Mouse (Mus musculus) layer of hippocampus, adult 11-12 months (tissue): ENCODE results near the gene Slc25a30.
"Not testable (repeated sequence)": the region's sequence is repeated elsewhere in the genome, so short reads cannot be mapped to it uniquely, and the experiment has no call there.

Experiments used
- DNase-seq: peaks from one replicate; pipeline ENCODE4 v3.0.0; 2022; ENCODE audit warnings: low spot score

Gene Slc25a30

DNA sequence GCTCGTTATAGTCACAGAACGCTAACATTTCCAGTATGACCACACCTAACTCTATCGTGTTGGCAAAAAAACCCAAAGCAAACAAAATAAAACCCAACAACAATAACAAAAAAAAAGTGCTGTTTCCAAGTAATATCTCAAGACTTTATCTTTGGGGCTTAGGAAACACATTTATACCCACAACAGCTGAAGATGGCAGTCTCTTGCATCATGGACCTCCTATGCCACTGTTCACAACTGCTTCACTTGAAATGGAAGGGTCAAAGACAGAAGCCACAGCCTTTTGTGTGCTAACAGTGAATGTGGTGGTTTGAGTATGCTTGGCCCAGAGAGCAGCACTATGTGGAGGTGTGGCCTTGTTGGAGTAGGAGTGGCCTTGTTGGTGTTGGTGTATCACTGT is 4.5 kb upstream of the Slc25a30 start:
- no peak for DNase-seq

DNA sequence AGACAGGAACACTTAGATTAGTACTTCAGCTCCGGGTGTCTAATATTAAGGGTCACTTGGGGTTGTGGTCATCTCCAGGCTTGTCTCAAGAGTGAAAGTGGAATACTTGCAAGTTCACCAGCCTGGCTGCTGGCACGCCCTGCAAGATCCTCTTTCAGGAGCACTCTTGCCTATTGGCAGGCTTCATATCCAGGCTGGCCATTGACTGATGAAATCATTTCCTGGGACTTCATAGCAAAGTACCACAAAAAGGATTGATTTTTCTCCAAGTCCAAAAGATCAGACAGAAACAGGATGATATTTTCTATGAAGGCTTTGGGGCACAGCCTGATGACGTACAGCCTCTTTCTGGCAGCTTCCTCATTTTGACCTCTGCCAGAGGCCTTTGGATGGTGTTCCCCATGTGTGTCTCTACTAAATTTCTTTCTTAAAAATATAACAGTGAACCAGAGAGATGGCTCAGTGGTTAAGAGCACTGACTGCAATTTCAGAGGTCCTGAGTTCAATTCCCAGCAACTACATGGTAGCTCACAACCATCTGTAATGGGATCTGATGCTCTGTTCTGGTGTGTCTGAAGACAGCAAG is 3.7 kb upstream of the Slc25a30 start:
- peak; percentile 16 for DNase-seq

- no peak for DNase-seq
Measured at GRCm38 (mm10) chr14:75789291-75789690, 2.5 kb upstream of the Slc25a30 start.

GRCm38 (mm10) chr14:75787794-75788175 is 948 bp upstream of the Slc25a30 start:
- no peak for DNase-seq

GRCm38 (mm10) chr14:75786424-75786867 is 391 bp downstream of the Slc25a30 start:
- no peak for DNase-seq

DNA sequence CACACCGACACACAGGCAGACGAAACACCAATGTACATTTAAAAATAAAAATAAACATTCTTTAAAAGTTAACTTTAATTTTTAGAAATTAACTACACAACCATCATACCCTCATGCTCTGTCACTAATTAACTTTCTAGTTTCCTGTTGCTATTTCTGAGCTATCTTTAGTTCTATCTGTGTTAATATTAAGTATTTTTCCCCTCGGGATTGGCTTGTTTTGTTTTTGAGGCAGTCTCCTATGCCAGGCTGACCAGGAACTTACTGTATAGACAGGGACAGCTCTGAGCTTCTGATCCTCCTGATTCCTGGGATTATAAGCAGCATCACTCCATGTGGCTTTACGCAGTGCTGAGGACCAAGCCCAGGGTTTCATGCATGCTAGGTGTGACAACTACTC is 6.9 kb downstream of the Slc25a30 start:
- DNase-seq: no peak

GRCm38 (mm10) chr14:75776637-75777036 is 10.2 kb downstream of the Slc25a30 start:
- DNase-seq: no peak

DNA sequence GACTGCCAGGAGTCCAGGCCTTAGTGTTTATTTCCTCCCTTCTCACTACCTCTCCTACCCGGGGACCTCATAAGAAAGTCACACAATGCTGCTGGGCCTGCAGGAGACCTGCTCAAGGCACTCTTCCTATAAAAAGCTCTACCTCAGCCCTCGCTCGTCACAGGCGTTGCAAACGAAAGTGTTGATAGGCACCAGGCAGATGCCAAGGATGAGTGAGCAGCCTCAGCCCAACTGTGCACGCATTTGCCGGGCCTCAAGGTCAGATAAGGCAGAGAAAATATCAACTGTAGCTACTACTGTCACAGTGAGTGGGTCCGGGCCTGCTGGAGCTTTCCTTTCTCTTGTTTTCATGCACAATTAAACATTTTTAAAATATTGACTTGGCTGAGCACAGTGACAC is 13.4 kb downstream of the Slc25a30 start:
- no peak for DNase-seq

GRCm38 (mm10) chr14:75772407-75772806 is 14.4 kb downstream of the Slc25a30 start:
- DNase-seq: not testable (repeated sequence)

GRCm38 (mm10) chr14:75771101-75771501 is 15.7 kb downstream of the Slc25a30 start:
- peak; percentile 32 for DNase-seq

- no peak for DNase-seq
Measured at GRCm38 (mm10) chr14:75769334-75769733, 17.5 kb downstream of the Slc25a30 start.

DNA sequence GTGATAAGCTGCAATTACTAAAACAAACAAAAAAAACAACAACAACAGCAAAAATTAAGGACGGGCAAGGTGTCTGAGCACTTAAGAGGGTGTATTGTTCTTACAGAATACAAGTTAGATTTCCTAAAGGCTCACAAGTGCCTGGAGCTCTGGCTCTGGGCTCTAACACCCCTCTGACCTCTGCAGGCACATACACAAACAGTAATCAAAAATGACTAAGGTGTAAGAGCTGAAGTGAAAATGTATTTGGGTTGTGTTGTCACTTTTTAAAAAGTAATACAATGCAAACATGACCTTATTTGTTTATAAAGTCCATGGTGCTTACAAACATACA is 18.6 kb downstream of the Slc25a30 start:
- DNase-seq: no peak

GRCm38 (mm10) chr14:75767492-75768274 is 19.2 kb downstream of the Slc25a30 start:
- peak; percentile 84 for DNase-seq

DNA sequence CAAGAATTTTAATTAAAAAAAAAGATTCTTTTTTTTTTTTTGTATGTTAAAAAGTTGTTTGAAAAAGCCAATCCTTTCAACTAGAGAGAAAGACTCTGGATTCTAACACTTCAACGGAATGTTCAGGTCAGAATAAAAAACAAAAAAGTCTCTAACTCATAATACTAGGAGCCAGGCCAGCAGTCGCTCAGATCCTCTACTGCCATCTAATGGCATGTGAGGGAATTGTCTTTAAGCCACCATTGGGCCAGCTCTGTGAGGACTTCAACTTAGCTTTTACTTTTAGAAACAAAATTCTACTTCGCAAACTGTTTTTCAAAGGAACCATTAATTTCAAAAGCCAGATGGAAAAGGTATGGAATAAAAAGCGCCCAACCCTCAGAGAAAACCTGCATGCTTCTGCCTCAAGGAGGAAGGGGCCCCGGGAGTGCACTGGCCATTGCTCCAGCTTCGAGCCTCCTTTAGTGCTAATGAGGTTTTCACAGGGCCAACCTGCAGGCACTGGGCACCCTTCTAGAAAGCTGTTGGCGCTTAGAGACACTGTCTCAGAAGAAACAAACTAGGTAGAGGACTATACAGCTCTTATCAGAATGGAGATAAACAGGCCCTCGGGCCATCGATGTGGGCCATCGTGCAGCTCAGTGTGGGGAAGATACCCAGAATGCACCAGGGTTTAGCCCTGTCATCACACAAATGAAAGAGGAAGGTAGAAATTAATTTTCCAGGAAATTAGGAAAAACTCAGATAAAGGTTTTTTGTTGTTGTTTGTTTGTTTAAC is 25.6 kb downstream of the Slc25a30 start:
- peak; percentile 61 for DNase-seq

DNA sequence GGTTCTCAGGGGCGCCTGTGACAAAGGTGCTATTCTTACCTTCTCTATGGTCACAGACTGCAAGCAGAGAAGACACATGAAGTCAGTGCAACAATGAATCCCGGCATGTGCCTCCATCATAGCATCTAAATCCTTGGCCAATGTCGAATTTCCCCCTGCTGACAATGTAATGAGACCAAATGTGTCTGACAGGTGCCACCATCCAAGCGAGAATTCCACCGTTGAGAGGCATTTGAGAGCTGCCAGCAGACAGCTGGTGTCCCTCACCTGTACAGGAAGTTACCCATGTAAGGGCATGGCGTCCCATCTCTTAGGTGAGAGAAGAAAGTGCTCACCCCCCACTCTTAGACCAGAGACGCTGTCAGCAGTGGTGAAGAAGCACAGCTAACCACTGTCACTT is 28.4 kb downstream of the Slc25a30 start:
- DNase-seq: no peak

- DNase-seq: no peak
Measured at GRCm38 (mm10) chr14:75757821-75758220, 29.0 kb downstream of the Slc25a30 start.

GRCm38 (mm10) chr14:75756971-75757370 is 29.9 kb downstream of the Slc25a30 start:
- DNase-seq: no peak

- DNase-seq: peak; percentile 97
Measured at GRCm38 (mm10) chr14:75753991-75754817, 32.6 kb downstream of the Slc25a30 start, which contains the start of gene Cog3. Gene Cog3 (minus strand): TSS chr14:75754517.

DNA sequence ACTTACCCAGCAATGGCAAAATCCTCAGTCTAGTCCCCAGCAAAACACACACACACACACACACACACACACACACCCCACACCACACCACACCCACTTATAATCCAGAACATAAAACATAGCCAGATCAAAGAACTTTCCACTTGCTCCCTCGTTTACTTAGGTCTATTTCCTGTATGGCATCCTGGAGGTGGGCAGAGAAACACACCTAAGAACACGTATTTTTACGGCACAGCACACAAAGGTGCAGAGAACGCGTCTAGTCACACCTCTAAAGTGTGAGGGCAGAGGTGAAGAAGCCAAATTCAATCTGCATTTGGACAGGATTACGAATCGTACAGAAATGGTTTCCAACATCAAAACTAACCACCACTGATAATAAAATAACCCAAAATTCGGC is 33.6 kb downstream of the Slc25a30 start:
- DNase-seq: no peak

DNA sequence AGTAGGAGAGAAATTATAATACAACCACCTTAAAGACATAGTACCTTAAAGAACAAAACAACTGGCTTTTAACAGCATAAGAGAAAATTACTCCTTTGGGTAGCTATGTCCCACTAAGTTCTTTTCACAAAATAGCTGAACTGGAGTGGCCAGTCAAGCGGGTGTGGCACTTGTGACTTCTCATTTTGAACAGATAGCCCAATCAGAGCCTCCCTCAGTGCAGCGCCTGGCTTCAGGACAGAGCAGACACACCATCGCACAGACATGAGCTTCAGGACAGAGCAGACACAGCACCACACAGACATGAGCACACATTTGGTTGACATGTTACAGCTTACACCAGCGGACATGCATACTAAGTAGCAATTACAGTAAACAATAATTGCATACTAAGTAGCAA is 35.8 kb downstream of the Slc25a30 start:
- no peak for DNase-seq

GRCm38 (mm10) chr14:75749123-75749522 is 37.7 kb downstream of the Slc25a30 start:
- no peak for DNase-seq

DNA sequence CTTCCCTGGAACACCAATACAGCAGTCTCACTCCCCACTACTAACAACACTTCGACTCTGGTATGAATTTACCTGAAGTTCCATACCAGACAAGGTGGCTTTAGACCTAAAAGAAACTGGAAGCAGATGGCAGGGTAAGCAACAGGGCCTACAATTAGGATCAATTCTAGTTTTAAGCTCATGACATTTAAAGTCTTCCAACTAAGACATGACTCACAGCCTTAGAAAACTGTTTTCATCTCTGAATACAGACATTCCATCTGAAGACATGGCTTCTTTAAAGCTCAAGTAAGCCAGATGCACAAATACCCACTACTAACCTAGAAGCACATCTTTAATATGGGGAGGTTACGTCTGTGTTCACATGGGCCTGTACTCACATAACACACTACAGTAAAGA is 38.9 kb downstream of the Slc25a30 start:
- no peak for DNase-seq
